Mouse (Mus musculus): ENCODE data around the gene Zfp46.
A peak's percentile ranks its signal among the peaks of the same experiment; 100 is the strongest.

- peak in 1 of 3 experiments; percentile 14; a peak in 1 of 6 replicates for TF ChIP-seq CTCF (IDR thresholded peaks at IDR 0.05 in 2 of 3, conservative IDR thresholded peaks at IDR 0.05 in 1 of 3; ENCODE audit: control insufficient read depth in 1 of 3, insufficient read depth in 1 of 3, low read depth in 2 of 3, low read length in 3 of 3, poor library complexity in 1 of 3, severe bottlenecking in 1 of 3)
- TF ChIP-seq POLR2A (IDR thresholded peaks at IDR 0.05; ENCODE audit: control insufficient read depth in 1 of 2, insufficient read depth in 1 of 2, low read depth in 1 of 2, low read length in 2 of 2, poor library complexity in 1 of 2): no peak
- no peak for TF ChIP-seq USF2 (IDR thresholded peaks at IDR 0.05; ENCODE audit: borderline replicate concordance in 1 of 2, insufficient read depth in 1 of 2, low read depth in 1 of 2, low read length in 2 of 2)
- TF ChIP-seq POLR2AphosphoS2 (IDR thresholded peaks at IDR 0.05; ENCODE audit: low read length): no peak
- TF ChIP-seq GATA1 (IDR thresholded peaks at IDR 0.05; ENCODE audit: low read depth, low read length): no peak
- no peak for TF ChIP-seq UBTF (IDR thresholded peaks at IDR 0.05; ENCODE audit: borderline replicate concordance, insufficient read depth, low read depth, low read length)
- no peak for TF ChIP-seq MAFK (IDR thresholded peaks at IDR 0.05; ENCODE audit: borderline replicate concordance, low read depth, low read length)
- TF ChIP-seq BHLHE40 (IDR thresholded peaks at IDR 0.05; ENCODE audit: borderline replicate concordance, low read depth, low read length): no peak
- TF ChIP-seq ZKSCAN1 (IDR thresholded peaks at IDR 0.05; ENCODE audit: low read depth, low read length): no peak
- TF ChIP-seq EP300 (IDR thresholded peaks at IDR 0.05; ENCODE audit: low read depth in 1 of 2, low read length in 2 of 2): no peak
Observed at GRCm38 (mm10) chr4:136308355-136308754, 23.9 kb downstream of the Zfp46 start.

All from MEL (cell line).